Mouse (Mus musculus): ENCODE measurements around the gene Cphx1.
"Not testable (repeated sequence)": the region's sequence is repeated elsewhere in the genome, so short reads cannot be mapped to it uniquely, and the experiment has no call there.

The Cphx1 gene

DNA sequence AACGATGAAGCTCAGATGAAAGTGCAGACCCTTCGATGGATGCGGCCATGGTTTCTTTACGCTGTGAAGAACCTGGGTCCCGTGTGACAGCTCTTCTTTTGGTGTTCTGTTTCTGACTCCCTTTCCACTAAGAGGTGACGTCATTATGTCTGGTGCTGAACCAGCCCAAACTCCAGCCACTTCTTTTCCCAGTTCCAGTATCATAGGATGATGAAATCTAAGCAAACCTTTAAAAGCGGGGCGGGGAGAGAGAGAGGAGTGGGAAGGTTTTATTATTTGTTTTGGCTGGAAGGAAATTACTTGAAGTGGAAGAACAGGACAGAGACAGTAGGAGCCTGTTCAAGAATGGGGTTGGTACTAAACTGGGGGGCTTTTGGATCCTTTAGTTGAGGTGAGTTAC is at the start of gene Cphx1:
Cphx1 (plus strand) TSS at position 301 of the 400 bp plus-strand sequence.
- DNase-seq (ENCODE audit: low spot score in 2 of 2), result not testable (repeated sequence)

DNA sequence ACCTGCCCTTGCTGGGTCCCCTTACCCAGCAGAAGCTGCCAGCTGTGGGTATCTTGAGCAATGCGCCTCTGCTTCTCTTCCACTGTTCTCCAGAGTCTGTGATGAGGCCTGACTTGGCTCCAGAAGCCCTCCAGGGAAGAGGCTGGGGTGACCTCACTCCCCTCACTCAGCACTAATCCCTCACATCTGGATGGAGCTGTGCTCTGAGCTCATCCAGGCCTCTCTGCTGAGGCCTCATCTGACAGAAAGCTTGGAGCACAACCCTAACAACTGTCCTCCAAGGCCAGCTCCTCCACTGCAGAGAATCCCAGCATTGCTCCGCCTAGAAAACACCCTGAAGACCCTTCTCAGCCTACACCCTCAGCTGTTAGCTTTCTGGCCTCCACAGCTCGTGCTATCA is 43.5 kb upstream of the Cphx1 start:
- DNase-seq (ENCODE audit: low spot score in 2 of 2), result not testable (repeated sequence)

DNA sequence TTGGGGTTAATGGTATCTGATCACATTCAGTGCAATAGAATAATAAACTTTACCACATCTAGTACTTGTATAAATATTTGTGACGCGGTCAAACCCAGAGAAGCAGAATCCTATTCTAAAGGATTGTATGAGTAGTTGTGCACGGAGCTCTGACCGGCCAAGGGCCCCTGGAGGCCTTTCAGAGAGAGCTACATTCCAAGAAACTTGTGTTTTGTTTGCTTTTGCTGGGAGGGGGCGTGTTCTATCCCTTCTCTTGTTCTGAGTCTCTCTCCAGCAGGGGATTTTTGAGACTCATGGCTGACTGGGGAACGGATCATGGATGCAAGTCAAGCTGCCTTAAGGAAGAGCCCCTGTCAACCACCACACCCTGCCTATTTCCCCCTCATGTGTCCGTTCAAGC is 42.4 kb upstream of the Cphx1 start:
- not testable (repeated sequence) for DNase-seq (ENCODE audit: low spot score in 2 of 2)

DNA sequence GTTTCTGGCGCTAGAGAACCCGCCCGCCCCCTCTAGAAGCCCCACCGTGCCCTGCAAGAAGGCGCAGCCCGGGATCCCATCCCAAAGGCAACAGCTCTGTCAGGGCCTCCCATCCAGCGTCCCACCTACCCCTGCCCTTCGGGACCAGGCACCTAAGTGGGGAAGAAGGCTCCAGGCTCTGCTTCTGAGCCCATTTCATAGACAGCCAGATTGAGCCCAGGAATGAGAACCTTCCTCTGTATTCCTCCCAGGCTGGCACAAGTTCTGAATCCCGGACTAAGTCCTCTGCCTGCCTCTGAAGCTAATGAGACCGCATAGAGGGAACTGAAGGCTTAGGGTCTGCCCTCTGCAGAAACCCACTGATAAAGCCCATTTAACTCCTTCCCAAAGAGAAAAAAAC is 35.1 kb upstream of the Cphx1 start, which contains the start of gene Plac9a:
Plac9a (minus strand) TSS at position 101 of the 400 bp plus-strand sequence.
- DNase-seq (ENCODE audit: low spot score in 2 of 2), result not testable (repeated sequence)

DNA sequence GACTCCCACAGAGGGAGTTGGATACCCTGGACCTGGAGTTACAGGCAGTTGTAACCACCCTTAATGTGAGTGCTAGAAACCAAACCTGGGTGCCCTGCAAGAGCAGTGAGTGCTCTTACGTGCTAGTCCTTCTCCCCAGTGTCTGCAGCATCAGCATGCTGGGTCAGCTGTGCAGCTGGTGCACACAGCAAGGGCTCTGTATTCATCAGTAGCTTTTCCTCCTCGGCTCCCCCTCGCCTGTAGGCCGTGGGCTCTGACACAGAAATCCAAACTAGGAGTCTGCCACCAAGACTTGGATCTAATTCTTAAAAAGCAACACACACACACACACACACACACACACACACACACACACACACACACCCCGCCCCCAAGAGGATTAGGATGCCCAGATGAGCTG is 32.9 kb upstream of the Cphx1 start:
- not testable (repeated sequence) for DNase-seq (ENCODE audit: low spot score in 2 of 2)

DNA sequence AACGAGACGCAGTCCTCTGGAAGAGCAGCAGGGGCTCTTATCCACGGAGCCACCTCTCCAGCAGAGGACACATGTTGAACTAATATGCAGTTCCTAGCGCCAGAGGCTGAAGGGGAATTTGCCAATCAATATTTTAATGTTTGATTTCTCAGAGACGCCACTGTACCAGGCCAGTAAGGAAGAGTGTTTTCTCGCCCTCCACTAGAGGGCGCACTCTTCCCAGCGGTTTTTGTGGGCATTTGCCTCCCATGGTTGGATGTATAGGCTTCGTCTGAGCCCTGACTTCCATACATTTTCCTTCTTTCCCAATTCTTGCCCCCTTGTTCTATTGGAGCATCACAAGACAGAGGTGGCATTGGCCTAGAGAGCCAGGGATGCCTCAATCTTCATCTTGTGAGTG is 30.8 kb upstream of the Cphx1 start:
- DNase-seq (ENCODE audit: low spot score in 2 of 2), result not testable (repeated sequence)

DNA sequence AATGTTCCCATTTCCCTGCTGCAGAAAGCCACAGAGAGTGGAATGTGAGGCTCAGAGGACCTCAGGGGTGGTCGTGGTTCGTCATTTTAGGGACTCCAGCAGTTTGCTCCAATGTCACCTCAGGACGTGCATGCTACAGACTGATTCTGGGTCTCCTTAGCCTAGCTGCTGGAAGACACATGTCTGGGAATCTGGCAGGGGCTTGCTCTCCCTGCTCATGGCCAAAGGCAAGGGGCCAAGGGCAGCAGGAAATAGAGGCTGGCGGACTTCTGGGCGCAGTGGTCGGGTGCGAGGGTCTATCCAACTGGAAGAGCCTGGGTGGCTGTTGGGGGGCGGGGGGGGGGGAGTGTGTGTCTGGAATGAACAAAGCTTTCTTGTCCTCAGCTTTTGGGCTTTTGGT is 29.1 kb upstream of the Cphx1 start:
- not testable (repeated sequence) for DNase-seq (ENCODE audit: low spot score in 2 of 2)

DNA sequence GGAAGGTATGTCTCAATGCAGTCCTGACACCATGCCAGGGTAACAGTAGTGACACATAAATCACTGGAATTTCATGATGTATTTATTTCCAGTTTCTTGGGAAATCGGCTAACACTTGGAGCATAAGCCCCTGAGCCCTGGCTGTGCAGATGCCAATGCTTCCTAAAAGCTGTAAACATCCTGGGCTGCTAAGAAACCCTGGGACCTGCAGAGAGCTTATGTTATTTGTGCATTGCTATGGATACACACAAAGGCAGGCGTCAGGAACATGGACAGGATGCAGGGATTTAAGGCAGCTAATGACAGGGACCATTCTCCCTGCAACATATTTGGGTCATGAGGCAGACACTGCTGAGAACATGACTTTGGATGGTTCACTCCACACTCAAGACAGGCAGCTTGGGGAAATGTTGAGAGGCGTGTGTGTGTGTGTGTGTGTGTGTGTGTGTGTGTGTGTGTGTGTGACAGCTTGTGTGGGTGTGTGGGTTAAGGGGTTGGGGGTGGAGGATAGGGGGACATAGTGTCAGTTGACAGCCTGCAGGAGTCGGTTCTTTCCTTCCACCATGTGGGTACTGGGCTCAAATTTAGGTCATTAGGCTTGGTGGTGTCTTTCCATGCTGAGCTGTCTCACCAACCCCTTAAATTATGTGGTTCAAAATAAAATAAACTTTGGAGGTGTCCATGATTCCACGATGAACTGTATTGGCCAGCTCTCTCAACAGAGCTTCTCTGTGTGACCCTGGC is 19.5 kb upstream of the Cphx1 start:
- not testable (repeated sequence) for DNase-seq (ENCODE audit: low spot score in 2 of 2)

DNA sequence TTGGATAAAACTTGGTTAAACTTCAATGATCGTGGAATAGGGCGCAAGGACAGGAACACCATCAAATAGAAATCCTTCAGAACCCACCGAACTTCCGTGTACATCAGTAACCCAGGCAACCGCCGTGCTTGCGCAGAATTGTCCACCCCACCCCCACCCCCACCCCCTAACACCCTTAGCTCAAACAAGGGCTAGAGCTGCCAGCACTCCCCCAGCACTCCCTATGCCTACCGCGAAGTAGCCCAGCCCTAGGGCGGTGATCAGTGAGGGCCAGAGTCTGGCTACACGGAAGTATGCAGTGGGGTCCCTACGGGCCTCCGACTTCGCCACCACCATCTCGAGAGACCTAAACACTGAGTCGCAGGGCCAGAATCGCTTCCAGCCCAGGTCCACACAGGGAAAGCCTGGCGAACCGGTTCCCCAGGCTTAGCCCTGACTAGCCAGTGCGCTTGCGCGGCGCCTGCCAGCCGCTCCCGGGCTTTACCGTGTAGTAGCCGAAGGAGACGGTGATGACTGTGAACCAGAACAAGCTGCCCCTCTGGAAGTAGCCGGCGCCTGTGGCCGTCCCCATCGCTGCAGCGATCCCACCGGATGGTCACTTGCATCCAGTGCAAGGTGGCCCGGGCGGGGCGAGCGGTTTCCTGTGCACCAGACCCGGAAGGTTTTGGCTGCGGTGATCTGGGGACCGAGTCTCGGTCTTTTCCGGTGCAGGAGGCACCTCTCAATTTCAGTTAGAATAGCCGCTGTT is 11.1 kb upstream of the Cphx1 start:
- not testable (repeated sequence) for DNase-seq (ENCODE audit: low spot score in 2 of 2)

DNA sequence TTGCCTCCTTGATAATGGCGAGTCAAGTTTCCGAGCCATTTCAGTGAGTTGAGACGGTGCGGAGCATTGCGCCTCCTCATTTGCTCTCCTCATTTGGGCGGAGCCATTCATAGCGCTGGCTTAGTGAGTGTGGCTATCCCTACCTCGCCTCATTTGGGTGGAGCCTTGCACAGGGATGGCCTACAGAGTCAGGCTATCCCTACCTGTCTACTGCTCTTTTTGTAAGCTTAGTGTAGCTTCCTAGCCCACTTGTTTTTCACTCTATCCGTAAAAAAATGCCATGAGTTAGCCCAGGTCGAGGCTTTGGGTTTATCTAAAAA is 10.6 kb upstream of the Cphx1 start, which contains the start of gene Tmem254a:
Tmem254a (minus strand) TSS at position 111 of the 320 bp plus-strand sequence.
- DNase-seq (ENCODE audit: low spot score in 2 of 2), result not testable (repeated sequence)

DNA sequence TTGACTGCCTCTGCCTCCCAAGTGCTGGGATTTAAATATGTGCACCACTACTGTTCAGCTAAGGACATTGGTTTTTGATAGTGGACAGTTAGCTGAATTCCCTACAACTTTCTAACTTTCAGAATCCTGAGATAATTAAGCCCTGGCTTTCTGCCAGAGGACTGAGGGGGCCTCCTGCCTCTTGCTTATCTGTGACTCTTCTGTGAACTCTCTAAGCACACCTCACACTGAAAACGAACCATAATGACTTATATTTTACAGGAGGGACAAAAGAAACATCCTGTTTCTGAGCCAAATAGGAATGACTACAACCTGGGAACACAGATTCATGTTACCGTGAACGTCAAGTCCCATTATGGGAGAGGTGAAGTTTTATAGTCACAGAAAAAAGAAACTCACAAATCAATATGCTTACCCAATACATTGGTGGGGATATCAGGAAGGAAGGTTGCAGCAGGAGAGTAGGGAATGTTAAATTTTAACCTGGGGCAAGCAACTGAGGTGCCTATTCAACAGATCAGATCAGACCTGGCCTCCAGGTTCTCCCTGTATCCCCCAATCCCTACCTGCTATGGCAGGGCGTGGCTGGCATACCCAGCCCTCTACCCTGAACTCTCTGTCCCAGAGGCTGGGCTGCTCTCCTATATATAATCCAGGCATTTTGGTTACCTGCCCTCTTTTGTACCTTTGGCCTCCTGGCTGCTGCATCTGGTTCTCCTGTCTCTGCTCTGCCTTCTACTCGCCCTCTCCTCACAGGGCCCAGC is 1.1 kb upstream of the Cphx1 start:
- DNase-seq (ENCODE audit: low spot score in 2 of 2), result not testable (repeated sequence)

DNA sequence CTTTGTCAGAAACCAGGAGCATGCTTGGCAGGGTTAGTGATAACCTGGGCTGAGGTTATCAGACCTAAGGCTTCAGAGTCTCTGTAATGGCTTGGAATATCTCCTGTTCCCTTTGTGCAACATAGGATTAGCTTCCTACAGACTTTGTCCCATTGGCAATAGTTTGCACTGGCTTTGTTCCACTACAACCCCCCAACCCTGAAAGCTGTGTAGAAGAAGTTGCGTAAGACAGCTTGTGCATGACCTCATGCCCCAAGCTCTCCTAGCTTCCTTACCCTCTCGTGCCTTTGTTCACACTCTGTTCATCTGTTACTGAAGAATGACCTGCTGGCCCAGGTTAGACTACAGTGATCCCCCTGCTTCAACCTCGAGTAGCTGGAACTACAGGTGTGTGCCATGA is 19.8 kb downstream of the Cphx1 start:
- not testable (repeated sequence) for DNase-seq (ENCODE audit: low spot score in 2 of 2)

DNA sequence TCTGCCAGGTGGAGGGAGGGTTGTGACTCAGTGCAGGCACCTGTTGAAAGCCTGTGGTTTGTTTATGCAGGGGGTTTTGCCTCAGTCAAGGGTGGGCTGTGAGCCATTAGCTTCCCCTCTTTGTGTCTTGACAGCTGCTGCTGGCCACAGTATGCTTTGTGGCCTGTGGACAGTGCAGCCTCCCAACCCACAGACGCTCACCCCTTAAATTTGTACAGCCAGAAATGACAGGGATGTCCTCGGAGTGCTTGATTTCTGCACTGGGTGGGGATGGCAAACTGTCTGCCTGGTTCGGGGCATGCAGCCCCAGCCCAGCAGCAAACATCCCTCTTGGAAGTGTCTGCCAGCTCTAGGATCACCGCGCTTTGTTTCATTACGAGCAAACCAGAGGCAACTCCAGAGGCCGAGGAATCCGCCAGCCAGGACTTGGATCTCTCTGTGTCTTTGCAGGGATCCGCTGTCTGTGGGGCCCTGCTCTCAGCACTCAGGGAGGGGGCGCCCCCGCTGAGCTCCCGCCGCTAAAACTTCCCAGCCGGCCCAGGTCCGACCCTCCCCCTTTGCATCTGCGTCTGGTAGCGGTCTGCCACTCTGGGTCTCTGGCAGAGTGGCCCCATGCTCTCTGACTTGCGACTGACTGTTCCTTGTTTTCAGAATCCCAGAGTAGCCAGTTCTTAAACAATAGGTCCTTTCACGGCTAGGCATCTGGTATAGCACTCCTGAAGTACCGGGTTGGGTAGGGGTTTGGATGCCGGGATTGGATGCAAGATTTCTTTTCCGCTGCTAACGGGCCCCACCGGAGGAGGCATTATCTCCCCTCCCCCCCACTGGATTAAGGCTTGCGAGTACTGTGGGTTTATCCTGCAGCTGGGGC is 40.5 kb downstream of the Cphx1 start, which contains the start of gene Duxbl1:
Duxbl1 (plus strand) TSS at position 207 of the 871 bp plus-strand sequence.
- DNase-seq (ENCODE audit: low spot score in 2 of 2), result not testable (repeated sequence)

DNA sequence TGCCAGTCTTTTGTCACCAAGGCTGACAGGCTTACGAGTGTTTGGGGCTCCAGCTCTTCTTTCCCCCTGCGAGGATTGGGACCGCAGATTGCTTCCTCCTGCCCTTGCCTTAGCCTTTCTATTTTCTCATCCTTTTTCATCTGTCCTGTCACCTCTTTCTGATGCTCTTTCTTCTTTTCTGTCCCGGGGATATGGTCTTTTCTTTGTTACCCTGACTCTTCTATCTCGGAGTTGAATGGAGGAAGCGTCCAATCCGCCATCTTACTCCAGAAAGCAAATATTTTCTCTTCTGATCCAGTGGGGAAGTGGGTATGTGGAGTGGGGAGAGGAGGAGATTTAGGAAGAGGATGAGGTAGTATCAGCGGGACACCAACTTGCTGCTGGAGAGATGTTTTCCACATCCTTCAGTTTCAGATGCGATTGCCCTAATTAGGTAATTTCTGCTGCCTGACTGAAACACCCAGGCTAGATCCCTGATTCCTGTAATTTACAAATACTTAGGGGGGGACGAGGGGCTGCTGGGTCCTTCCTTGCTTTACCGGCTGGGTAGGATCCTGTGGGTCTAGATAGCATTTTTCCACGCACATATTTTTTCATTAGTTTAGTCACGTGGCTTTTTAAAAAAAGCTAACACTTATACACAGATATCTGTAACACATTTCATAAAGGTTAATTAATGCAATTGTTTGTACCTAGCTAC is 41.3 kb downstream of the Cphx1 start:
- DNase-seq (ENCODE audit: low spot score in 2 of 2), result not testable (repeated sequence)

DNA sequence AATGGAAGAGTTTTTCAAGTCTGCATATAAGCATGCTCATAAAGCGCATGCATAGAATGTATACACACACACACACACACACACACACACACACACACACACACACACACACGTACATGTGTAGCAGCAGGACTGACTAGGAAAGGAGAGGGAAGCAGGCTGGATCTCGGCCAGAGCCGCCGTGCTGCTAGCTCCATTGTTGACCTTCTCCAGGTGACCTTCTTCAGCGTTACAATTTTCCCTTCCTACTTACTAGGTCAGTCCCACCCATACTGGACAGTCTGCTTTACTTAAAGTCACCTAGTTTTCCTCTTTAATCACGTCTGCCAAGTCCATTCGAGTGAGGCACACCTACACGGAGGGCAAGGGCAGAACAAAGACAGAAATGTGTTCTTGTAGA is 43.8 kb downstream of the Cphx1 start:
- DNase-seq (ENCODE audit: low spot score in 2 of 2), result not testable (repeated sequence)
